Mouse (Mus musculus): ENCODE data around the gene Plek2.

Plek2 gene

DNA sequence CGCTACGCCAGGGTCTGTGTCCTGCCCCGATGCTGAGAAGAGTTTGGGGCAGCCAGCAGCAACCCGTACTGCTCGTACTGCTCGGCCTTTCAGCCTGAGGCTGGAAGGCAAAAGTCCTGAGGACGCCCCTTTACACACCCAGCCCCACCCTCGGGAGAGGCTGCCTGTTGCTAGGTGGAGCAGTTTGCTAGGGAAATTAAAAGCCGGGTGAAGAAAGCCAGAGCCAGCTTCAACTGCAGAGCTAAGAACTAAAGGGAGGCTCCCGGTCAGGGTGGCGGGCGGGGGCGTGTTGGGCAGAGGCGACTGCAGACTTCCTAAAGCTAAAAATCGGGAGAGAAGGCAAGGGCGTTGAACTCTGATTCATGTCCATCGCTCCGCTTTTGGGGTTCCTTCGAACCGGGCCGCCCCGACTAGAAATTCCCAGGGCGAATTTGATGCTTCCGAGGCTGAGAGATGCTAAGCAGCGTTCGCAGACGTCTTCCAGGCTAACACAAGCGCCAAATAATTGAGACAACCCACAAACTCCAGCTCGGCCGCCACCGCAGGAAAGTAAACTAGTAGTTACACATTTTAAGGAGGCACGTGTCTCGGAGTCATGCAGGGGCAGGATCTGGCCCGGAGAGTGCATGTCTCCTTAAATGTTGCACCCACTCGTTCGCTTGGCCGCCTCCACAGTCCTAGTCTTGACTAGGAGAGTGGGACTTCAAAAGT is 5.1 kb upstream of the Plek2 start:
- no peak for DNase-seq (ENCODE audit: low read depth in 2 of 2, low spot score in 2 of 2)

DNA sequence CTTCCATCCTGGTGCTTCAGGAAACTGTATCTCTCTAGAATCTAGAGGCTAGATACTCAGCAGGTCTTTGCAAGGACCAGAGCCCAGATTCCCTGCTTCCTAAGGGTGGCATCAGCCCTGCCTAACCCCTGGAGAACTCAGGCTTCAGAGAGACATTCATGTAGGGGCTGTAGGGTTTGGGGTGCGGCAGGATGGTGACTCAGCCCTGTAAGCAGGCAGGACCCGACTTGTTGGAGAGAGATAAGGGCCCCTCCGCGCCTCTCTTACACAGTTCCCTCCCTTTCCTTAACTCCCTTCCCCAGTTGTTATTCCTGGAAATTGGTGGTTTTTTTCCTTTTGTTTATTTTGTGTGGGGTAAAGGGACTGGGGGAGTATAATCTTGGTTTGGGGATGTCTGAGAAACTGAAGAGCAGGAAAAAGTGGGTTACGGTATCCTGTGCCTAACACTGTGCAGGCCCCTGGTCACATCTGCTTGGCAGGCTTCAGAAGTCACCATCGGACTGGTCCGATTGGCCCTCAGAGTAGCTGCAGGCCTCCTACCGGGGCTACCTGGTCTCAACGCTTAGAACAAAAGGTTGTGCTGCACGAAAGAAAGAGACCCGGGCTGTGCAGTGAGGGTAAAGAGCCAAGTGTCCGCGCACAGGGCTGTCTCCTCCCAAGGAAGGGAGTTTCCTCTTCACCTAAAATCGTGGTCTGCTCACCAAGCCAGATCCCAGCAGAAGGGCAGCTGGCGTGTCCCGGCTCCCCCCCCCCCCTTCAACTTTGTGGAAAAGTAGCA is 4.1 kb upstream of the Plek2 start:
- no peak for DNase-seq (ENCODE audit: low read depth in 2 of 2, low spot score in 2 of 2)

DNA sequence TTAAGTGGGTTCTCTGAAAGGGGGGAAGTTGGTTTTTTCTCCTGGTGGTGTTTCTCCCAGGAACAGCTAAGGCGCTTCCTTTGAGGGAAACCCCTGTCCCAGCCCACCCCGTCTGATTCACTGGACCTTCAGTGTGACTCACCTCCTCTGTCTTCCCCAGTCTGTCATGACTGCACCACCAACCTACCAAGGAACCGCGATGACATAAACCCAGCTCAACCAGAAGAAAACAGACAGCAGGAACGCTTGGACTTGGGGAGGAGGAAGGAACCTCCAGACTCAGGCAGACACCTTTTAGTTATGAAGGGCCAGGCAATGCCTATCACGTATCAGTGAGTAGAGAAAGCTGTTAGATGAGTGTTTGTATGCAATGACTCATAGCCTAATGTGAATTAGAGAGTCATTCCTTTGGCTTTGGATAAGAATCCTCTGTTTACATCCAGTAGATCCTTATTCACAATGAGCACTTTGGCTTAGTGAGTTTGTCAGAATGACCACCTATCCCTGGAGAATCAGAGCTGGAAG is 1.4 kb upstream of the Plek2 start:
- DNase-seq (ENCODE audit: low read depth in 2 of 2, low spot score in 2 of 2): no peak

DNA sequence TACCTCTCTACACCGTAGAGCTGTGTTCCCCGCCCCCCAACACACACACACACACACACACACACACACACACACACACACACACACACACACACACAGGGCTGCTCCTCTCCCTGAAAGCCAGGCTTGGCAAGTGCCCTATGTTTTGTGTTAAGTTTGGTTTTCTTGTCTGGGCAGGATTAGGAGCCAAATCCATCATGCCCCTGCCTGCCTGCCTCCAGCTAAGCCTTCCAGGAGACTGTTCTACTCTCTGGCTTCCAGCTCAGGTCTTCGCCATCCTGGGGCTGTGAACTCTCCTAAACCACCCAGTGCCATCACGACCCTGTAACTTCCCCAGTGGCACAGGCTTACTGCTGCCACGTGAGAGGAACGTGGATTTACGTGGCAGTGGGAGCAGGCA is 2.3 kb downstream of the Plek2 start:
- DNase-seq (ENCODE audit: low read depth in 2 of 2, low spot score in 2 of 2): no peak

DNA sequence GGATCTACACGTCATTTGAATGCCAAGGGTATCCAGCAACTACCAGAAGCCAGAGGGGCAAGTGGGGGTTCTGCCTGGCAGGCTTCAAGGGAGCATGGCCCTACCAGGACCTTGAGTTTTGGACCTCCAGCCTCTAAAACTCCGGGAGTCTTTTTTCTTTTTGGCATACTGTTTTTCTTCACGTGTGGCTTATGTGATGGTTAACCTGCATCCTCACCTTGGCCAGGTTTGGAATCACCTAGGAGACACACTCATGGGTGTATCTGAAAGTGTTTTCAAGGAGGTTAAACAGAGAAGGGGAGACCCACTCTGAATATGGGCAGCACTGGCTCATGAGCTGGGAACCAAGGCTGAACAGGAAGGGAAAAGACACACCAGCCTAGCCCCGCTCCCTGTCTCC is 3.5 kb downstream of the Plek2 start:
- no peak for DNase-seq (ENCODE audit: low read depth in 2 of 2, low spot score in 2 of 2)

DNA sequence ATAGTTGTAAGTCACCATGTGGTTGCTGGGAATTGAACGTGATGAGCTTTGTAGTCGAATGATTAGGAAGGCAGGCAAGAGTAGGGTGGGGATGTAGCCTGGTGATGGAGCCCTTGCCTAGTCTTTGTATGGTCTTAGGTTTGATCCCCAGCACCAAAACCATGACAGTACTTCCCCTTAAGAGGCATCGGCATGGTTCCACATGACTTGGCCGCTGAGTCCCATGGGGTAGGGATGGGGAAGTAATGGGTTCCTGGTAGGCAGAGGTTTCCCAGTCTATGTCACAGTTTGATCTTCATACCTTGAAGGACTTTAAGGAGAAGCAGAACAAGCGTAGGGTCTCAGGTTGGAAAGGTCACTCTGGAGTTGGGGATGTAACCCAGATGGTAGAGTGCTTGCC is 5.3 kb downstream of the Plek2 start:
- no peak for DNase-seq (ENCODE audit: low read depth in 2 of 2, low spot score in 2 of 2)

DNA sequence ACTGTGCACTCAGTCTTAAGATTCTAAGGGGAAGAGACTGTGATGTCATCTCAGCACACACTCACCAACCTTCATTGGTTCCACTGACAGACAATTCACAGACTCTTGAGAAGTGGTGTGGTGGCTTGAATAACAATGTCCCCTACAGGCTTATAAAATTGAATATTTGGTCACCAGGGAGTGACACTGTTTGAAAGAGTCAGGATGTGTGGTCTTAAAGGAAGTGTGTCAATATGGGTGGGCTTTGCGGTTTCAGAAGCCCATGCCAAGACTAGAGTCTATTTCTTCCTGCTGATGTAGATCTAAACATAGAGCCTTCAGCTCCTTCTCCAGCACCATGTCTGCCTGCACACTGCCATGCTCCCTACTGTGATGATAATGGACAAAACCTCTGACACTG is 8.9 kb downstream of the Plek2 start:
- no peak for DNase-seq (ENCODE audit: low read depth in 2 of 2, low spot score in 2 of 2)

DNA sequence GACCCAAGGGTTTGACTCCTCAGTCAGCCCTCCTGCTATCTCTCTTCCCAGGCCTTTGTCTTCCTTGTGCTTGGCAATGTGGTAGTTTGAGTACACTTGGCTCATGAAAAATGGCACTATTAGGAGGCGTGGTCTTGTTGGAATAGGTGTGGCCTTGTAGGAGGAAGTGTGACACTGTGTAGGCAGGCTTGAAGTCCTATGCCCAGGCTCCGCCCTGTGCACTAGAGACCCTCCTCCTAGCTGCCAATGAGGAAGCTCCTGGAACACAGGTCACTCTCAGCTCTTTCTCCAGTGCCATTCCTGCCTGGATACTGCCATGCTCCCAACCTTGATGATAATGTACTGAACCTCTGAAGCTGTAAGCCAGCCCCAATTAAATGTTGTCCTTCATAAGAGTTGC is 15.6 kb downstream of the Plek2 start:
- no peak for DNase-seq (ENCODE audit: low read depth in 2 of 2, low spot score in 2 of 2)

DNA sequence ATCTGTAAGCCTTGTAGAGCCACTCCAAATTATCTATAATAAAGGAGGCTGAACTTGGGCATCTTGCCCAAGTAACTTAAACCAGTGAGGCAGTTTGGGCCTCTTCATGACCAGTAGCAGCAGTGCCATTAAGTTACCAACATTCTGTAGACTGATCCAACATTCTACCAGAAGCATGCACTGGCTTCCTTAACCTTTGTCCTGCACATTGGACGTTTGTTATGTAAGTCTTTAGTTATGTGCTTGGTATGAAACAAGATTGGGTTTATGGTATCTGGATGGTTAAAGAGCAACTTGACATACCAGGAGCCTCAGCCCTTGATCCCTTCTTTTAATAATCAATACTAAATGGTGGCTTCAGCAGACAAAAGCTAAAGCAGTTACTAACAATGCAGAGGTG is 16.7 kb downstream of the Plek2 start:
- no peak for DNase-seq (ENCODE audit: low read depth in 2 of 2, low spot score in 2 of 2)

DNA sequence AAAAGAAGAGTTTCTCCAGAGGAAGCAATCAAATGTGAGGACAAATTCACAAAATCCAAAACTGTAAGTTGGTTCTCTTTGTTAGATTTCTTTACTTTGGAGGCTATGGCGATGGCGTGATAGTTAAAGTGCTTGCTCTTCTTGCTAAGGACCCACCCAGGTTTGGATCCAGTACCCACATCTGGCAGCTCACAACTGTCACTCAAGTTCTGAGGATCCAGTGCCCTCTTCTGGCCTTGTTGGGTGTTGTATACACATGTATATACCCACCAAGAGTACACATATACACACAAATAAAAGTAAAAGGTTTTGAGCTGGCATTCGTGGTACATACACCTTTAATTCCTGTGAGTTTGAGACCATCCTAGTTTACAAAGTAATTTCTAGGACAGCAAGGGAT is 32.2 kb downstream of the Plek2 start:
- DNase-seq (ENCODE audit: low read depth in 2 of 2, low spot score in 2 of 2): no peak

DNA sequence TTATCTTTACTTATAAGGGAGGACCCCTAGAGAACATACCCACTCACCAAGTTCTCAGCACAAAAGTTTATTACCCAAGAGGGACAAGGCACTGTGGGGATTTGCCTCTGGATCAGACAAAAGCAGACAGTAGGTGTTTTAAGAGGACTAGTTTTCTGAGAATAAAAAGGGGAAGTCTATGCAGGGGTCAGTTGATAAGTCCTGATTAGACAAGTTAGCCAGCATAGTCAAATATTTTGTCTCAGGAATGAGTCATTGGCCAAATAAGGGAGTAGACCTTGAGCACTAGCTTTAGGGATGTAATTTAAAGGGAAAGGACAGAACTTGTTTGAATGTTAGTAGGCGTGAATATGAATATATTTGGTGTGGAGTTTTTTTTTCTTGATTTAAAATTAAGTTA is 38.6 kb downstream of the Plek2 start:
- no peak for DNase-seq (ENCODE audit: low read depth in 2 of 2, low spot score in 2 of 2)

DNA sequence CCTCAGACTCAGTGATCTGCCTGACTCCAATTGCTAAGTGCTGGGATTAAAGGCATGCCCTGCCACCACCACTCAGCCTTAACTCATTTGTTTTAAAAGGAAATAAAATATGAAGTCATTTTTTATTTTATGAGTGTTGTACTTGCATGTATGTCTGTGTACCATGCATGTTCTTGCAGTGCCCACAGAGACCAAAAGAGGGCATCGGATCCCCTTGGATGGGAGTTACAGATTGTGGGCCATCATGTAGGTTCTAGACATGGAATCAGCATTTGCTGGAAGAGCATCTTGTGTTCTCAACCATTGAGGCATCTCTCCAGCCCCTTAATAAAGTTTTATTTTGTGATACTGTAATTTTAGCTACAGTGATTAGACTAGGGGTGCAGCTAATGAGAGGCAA is 41.3 kb downstream of the Plek2 start:
- peak in 1 of 2 experiments; percentile 26 for DNase-seq (ENCODE audit: low read depth in 2 of 2, low spot score in 2 of 2)

DNA sequence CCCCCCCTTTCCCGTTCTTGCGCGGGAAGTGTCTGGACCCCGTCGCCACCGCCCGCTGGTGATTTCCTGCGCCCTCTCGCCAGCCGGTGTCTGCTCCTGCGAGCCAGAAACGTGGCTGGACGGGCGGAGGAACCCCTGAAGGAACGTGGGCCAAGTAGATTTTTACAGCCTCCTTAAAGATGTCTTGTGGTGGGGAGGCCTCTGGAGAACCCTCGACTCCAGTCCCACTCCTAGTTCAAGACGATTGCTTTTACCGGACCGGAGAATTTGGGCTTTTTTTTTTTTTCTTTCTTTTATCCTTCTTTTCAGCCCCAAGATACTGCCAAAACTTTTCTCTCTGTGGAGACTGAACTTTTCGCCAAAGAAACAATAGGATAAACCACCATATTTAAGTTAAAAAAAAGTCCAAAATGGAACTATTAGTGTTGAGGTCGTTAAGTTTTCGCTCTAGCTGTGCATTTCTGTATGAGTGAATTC is 44.5 kb downstream of the Plek2 start:
- DNase-seq (ENCODE audit: low read depth in 2 of 2, low spot score in 2 of 2): no peak

DNA sequence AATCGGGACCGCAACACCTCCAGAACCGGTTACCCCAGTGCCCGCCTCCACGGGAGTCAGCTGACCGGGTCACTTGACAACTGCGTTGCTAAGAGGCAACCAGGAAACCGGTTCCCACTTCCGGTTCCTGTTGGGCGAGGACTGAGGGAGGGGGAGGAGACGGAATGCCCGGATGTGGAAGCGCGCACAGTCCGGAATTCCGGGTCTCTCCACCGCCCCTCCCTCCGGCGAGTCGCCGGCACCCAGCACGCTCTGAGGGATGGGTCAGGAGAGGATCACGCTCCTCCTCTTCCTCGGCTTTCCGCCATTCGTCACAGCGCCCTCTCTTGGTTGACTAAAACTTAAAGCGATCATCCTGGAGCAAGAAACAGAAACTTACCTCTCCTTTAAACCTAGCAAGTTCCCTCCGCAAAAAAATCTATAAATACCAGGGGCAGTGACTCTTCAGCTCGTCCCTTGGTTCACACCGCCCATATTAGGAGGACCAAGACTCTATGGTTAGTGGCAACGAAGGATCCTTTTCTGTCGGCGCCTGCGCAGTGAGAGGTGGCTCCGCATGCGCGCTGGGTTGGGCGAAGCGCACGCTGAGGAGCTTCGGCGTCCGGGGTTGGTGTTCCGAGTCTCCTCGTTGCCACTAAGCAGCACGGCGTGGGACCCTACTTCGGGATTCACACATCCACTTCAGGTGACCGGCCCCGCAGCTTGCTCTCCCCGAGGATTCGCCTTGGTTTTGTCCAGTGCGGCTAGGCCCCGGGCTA is 45.1 kb downstream of the Plek2 start, which contains the start of the genes Atp6v1d and Eif2s1:
Gene Atp6v1d (minus strand): TSS at position 143 of the 758 bp plus-strand sequence.
Gene Eif2s1 (plus strand): TSS at position 324 of the 758 bp plus-strand sequence.
- DNase-seq (ENCODE audit: low read depth in 2 of 2, low spot score in 2 of 2): peak; percentile 98

DNA sequence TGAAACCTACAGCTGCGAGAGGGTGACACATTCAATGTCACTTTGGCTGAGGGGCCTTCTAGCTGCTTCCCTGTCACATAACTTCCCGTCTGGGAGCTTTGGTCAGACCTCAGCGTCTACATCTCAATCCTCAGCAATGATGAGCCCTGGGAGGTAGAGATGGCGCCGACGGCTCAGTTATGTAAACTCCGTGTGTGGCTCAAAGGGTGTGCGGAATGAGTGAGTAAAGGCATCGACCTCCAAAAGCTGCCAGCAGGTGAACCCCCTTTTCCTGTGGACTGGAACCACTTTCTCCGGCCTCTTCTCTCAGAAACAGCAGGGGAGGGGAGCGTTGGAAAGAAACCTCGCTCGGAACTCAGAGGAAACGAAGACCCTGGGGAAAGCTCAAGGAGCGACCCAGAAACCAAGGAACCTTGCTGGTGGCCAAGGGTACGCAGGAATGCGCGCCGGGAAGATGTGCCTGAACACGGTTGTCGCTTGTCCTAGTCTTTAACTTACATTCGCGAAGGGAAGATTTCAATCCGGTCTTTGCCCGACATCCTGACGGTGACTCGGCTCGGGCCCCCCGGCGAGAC is 45.8 kb downstream of the Plek2 start:
- no peak for DNase-seq (ENCODE audit: low read depth in 2 of 2, low spot score in 2 of 2)

DNA sequence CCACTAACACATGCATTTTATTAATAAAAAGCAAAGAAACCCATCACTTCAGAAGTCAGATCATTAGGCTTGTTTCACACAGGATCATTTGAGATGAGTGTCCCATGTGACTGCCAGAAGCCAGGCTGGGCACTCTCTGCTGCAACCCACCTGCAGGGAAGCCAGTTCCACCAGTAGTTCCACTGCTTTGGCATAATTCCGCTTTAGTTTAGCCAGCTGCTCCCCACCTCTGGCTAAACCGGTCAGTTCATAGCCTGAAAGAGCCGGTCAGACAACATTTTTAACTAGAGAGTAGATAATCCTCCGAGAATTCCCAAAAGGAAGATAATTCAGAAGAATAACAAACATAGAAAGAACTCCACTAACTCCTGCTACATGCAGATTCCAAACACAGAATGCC is 58.5 kb downstream of the Plek2 start:
- DNase-seq (ENCODE audit: low read depth in 2 of 2, low spot score in 2 of 2): no peak

DNA sequence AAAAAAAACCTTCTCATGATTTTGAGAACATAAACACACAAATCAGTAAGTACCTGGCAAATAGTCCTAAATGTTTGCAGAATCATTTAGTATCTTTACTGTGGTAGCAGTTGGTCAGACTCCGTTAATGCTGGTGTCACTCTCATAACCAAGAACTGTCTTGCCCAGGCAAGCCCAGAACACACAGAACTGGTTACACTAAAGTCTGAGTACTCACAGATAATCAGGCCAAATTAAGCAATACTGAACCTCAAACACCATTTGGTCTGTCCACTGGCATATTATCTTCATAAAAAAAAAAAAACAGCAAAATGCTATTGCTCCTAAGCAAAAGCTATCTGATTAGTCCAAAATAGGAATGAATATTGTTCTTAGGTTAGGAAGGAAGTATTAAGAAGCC is 64.3 kb downstream of the Plek2 start:
- DNase-seq (ENCODE audit: low read depth in 2 of 2, low spot score in 2 of 2): no peak

DNA sequence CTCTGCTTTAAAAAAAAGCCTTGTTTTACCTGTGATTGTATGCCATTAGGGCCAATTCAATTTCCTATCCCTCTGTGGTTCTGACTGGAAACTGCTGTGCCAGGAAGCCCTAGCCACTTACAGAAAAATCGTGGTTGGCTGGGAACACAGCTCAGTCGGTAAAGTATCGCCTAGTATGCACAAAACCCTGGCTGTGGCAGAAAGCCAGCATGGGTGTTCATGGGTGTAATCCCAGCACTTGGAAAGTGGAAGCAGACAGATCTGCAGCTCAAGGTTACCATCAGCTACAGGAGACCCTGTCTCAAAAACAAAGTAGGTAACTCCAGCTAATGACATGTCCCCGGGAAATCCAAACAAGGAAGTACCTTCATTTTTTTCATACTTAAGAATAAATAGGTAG is 66.9 kb downstream of the Plek2 start:
- no peak for DNase-seq (ENCODE audit: low read depth in 2 of 2, low spot score in 2 of 2)

Measured in CD8-positive naive resting alpha-beta T cell, adult 2 months (primary cell).